Mouse (Mus musculus) cerebellum, adult 2 months (tissue): ENCODE measurements around the gene Gga3. TPM values are rescaled to one million over a fixed set of nuclear protein-coding genes. Genes with fewer than 3 reads are reported as not detected.

Experiments
- DNase-seq, 2 experiments: peaks; one replicate each; pipeline ENCODE4 v3.0.0; 2021
- H3K27ac ChIP-seq: fragments of 200-500 bp; 2 replicates; pipeline ENCODE4 v1.5.1; 2012; ENCODE audit warnings: low read length, control low read depth, inconsistent platforms; ENCODE audit not compliant: insufficient read depth
- H3K27me3 ChIP-seq: fragments of 200-500 bp; 2 replicates; pipeline ENCODE4 v1.6.1; 2012; ENCODE audit warnings: inconsistent platforms, mild to moderate bottlenecking, low read length, moderate library complexity; ENCODE audit not compliant: control insufficient read depth, insufficient read depth
- H3K4me1 ChIP-seq: fragments of 200-500 bp; 2 replicates; pipeline ENCODE4 v1.6.1; 2011; ENCODE audit warnings: low read length; ENCODE audit not compliant: control insufficient read depth, insufficient read depth
- H3K4me3 ChIP-seq: fragments of 200-500 bp; replicated peaks from 2 replicates; pipeline ENCODE3; 2011; ENCODE audit warnings: mild to moderate bottlenecking, low read depth, low read length, control low read depth; ENCODE audit not compliant: insufficient read depth
- CTCF ChIP-seq: fragments of 200-500 bp; IDR thresholded peaks from 2 replicates; pipeline ENCODE4 v1.5.1; 2011; ENCODE audit warnings: low read depth, mild to moderate bottlenecking, control low read depth, low read length, moderate library complexity, borderline replicate concordance; ENCODE audit not compliant: insufficient read depth
- POLR2A ChIP-seq: fragments of 200-500 bp; IDR thresholded peaks from 2 replicates; pipeline ENCODE4 v1.6.1; 2011; ENCODE audit warnings: low read length, control low read depth, borderline replicate concordance; ENCODE audit not compliant: insufficient read depth
- WGBS: fragments of 180-500 bp; shearing (Covaris S2); methylation state at CpG from one replicate; pipeline ENCODE4 v1.1.7; 2018; 5-methylcytosine and 5-hydroxymethylcytosine counted together
- polyA plus RNA-seq: library from polyadenylated mRNA; depleted of rRNA; stranded (reverse); fragments of >200 nt; gene quantifications from 2 replicates; pipeline ENCODE4 v1.2.3, GENCODE M21; 2012

Gene Gga3
- polyA plus RNA-seq, 1 experiment: 64.2 TPM

DNA sequence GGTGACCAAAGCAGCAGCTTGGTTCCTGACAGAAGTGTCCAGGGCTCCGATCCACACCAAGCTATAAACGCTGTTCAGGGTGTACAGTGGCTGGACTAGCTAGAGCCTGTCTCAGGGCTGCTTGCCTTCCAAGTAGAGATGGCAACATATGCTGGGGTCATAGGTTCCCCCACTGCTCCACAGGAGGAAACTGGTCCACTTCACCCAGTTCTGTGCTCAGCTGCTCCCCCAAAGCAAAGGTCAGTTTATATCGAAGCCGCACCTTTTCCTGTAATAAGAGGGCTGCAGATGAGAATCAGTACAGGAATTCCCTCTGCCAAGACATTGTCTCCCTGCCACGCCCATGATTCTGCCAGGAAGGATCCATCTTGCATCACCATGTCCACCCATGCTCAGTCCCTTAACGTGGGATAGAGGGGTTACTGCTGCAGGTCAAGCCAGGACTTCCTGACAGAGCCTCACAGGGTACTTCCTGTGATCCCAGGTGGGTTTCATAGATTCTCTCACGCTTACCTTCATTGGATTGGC is 18.2 kb downstream of the Gga3 start:
- no peak for DNase-seq
- Histone ChIP-seq H3K27ac (no peak overlapping the region), H3K4me1 (no peaks in the 10 kb centered on the region), H3K4me3 (no peak overlapping the region), H3K27me3 (no peaks in the 10 kb centered on the region)
- TF ChIP-seq CTCF (no peak), POLR2A (no peak)
- WGBS: 83% methylated on average over 7 of the region's 7 CpGs

DNA sequence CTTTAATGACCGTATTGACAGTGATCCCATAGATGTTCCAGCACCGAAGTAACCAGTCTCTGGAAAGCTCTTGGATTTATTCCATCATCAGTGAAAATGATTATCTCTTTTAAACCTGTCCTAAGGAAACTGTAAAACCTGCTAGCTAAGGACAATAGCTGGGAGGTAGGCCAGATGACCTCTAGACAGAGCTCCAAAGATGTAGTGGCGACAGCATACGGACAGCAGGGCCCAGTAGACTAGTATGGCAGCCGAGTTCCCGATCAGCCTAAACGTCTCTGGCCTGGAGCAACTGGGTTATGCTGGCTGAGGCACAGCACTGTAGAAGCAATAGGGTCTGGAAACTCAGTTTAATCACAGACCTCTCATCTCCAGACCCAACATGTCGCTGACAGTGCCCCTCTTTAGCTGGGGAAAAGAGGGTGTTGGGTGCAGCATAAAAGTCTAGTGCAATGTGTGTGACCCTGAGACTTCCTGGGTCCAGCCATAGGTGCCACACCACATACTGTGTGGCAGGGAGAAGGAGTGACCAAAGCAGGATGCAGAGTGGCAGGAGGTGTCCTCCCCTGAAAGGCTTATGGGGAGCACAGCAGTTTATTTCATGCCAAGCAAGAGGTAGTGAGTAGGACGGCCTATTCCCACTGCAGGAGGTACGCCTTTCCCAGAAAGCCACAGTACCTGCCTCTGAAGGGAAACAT is 19.3 kb downstream of the Gga3 start:
- no peak for TF ChIP-seq POLR2A
- TF ChIP-seq CTCF: no peak
- Histone ChIP-seq H3K4me1 (no peaks in the 10 kb centered on the region), H3K4me3 (no peak overlapping the region), H3K27me3 (no peaks in the 10 kb centered on the region), H3K27ac (no peak overlapping the region)
- DNase-seq: no peak
- WGBS: 81% methylated on average over 10 of the region's 10 CpGs

DNA sequence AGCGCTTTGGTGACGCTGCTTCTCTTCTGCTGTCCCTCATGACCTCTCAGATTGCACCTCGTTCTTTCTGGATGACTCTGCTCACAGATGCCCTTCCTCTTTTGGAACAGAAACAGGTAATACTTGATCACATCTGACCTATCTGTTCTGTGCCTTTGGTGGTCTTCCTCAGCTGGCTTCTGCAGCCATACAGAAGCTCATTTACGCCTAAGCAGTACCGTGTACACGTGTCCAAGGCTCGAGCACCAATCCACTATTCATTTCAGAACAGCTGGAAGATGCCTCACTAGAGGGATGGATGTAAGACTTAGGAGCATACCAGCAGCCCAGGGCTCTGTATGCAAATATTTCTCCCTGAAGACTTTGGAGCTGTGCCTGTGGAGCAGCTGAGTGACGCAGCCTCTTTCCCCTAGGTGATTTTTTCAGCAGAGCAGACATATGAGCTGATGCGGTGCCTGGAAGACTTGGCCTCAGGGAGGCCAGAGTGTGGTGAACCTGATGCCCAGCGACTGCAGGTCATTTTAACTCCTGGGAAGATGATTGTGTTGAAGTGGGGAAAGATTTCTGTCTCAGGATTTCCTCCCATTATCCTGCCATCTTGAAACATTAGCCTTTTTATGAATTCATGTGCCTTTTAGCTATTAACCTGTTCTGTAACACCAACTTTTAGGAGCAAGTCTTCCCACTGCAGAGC is 20.8 kb downstream of the Gga3 start:
- no peak for TF ChIP-seq CTCF
- no peak for TF ChIP-seq POLR2A
- Histone ChIP-seq H3K27me3 (no peaks in the 10 kb centered on the region), H3K27ac (no peak overlapping the region), H3K4me1 (no peaks in the 10 kb centered on the region), H3K4me3 (no peak overlapping the region)
- DNase-seq: no peak
- 65% methylated on average over 10 of the region's 10 CpGs for WGBS

DNA sequence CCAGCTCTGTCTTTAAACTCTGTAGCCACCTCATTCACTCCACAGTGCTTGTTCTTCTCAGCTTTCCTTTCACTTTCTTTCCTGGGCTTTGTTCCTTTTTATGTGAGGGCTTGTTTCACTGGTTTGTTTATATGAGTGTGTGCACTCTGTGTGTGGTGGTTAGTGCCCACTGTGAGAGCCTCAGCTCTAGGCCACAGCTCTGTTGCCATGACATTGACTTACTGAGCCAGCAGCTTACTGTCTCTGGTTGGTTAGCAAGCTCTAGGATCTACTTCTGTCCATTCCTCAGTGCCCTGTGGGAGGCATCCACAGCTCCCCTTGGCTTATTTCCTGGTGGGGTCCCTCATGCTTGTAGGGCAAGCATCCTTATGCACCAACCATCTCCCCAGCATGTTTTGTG is 24.8 kb downstream of the Gga3 start:
- Histone ChIP-seq H3K27me3 (no peaks in the 10 kb centered on the region), H3K4me1 (no peaks in the 10 kb centered on the region), H3K4me3 (no peak overlapping the region), H3K27ac (no peak overlapping the region)
- no peak for DNase-seq
- no peak for TF ChIP-seq POLR2A
- no peak for TF ChIP-seq CTCF

DNA sequence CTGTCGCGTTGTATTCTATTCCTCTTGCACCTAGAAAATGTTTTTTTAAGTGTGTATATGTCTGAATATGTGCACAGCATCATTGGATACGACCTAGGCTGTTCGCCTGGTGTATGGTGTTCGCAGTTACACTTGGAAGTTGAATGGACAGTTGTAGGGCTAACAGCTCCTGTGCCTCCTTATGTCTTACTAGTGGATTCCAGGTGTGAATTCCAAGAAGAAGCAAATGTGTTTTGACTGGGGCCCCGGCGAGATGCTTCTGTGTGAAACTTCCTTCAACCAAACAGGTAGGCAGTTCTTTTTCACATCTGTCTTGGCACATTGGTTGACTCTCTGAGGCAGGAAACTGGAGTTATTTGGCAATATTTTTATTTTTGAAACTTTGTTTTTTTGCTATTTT is 38.9 kb downstream of the Gga3 start:
- DNase-seq: no peak
- Histone ChIP-seq H3K4me3 (peak overlapping the region; percentile 89), H3K27ac (no peak overlapping the region), H3K27me3 (no peaks in the 10 kb centered on the region), H3K4me1 (no peaks in the 10 kb centered on the region)
- TF ChIP-seq POLR2A (no peak), CTCF (no peak)
- 12% methylated on average over 7 of the region's 7 CpGs for WGBS

DNA sequence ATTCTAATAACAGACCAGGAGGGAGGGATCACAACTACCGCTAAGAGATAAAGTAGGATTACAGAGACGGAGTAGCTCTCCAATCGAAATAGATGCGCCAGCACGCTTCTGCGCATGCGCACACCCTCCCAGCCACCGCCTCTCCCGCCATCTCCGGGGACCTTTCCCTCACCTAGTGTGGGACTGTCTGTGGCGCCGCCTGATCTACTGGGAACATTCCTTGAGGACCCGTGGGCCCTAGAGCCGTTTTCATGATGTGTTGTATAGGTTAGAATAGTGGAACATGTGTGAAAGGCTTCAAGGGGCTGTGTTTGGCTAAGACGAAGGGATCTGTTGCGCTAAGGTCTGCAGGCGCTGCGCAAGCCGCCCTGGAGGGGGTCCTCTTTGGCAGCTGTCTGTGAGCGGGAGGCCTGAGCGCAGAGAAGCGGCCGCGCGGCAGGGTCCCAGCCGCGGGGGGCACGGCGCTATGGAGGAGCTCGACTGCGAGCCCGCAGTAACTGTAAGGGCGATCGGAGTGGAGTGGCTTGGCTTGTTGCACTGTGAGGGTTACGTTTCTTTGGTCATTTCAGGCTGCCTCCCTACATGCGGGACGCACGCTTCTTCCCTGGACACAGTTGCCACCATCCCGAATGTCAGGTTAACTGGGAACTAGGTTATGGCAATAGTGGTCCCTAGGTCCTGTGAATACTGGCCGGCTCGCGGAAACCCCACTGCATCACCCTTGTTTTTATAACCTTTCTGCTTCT is 39.6 kb downstream of the Gga3 start, which contains the start of gene Nup85:
Gene Nup85, plus strand, starts transcription at position 371 of the 746 bp plus-strand sequence.
- WGBS: under 1% methylated on average over 42 of the region's 42 CpGs
- DNase-seq: peak; percentile 96 to 98
- Histone ChIP-seq H3K27ac (peak within 1 kb of the TSS; percentile 93), H3K27me3 (no peaks in the 10 kb centered on the region), H3K4me3 (peak within 1 kb of the TSS; percentile 89), H3K4me1 (no peaks in the 10 kb centered on the region)
- TF ChIP-seq CTCF: no peak
- peak; percentile 75; the same call in 1 of the 2 replicates for TF ChIP-seq POLR2A

DNA sequence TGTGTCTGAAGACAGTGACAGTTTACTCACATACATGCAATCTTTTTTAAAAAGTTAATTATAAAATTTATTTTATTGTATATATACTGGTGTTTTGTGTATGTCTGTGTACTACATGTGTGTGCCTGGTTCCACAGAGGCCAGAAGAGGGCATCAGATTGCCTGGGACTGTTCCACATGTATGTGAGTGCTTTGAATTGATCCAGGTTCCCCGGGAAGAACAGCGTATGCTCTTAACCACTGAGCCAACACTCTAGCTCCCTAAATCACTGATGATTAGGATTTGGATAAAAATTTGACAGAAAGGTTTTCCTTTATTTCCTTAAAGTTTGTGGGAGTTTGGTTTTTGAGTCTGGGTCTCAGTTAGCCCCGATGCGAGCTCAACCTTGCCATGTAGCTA is 40.4 kb downstream of the Gga3 start:
- H3K27me3 ChIP-seq: no peaks in the 10 kb centered on the region
- WGBS: 23% methylated on average over 4 of the region's 4 CpGs
- TF ChIP-seq POLR2A: no peak
- 0 out of 2 replicates have a peak, but pooled peaks have one; percentile 2 for TF ChIP-seq CTCF
- H3K4me1 ChIP-seq: no peaks in the 10 kb centered on the region
- peak in 1 of 2 experiments; percentile 39 for DNase-seq
- H3K4me3 ChIP-seq: peak overlapping the region; percentile 89
- peak overlapping the region; percentile 93; the same call in 1 of the 2 replicates for H3K27ac ChIP-seq
